Mouse (Mus musculus) cortical plate, adult 2 months (tissue): Measurements from ENCODE around the gene B830017H08Rik.

Experiments
- CTCF ChIP-seq: fragments of 200-500 bp; IDR thresholded peaks from 2 replicates; pipeline ENCODE4 v1.5.1; 2011; ENCODE audit warnings: mild to moderate bottlenecking, control low read depth, low read length; ENCODE audit not compliant: insufficient read depth; ENCODE audit errors: extremely low read depth
- POLR2A ChIP-seq: fragments of 200-500 bp; IDR thresholded peaks from 2 replicates; pipeline ENCODE4 v1.6.1; 2011; ENCODE audit warnings: mild to moderate bottlenecking, low read length, control low read depth; ENCODE audit not compliant: insufficient read depth; ENCODE audit errors: extremely low read depth

- TF ChIP-seq POLR2A (no peak), CTCF (no peak)
Observed at GRCm38 (mm10) chr16:17828867-17829266, 4.1 kb upstream of the B830017H08Rik start.
